Mouse (Mus musculus) embryonic facial prominence, embryonic 10.5 days (tissue): ENCODE measurements around the gene Smarcd1. TPM values are rescaled to one million over a fixed set of nuclear protein-coding genes. Genes with fewer than 3 reads are reported as not detected.
"Not testable (repeated sequence)": the region's sequence is repeated elsewhere in the genome, so short reads cannot be mapped to it uniquely, and the experiment has no call there.

Source experiments
- DNase-seq: peaks from one replicate; pipeline ENCODE4 v3.0.0-alpha.2; 2017; ENCODE audit warnings: low spot score
- H3K27ac ChIP-seq: fragments of 300-500 bp; sonication (generic); replicated peaks from 2 replicates; pipeline ENCODE4 v1.5.1; 2016; ENCODE audit warnings: mild to moderate bottlenecking
- H3K27me3 ChIP-seq: fragments of 300-500 bp; sonication (generic); replicated peaks from 2 replicates; pipeline ENCODE4 v1.6.1; 2016; ENCODE audit warnings: low read depth, mild to moderate bottlenecking; ENCODE audit not compliant: poor library complexity, severe bottlenecking
- H3K36me3 ChIP-seq: fragments of 300-500 bp; sonication (generic); replicated peaks from 2 replicates; pipeline ENCODE4 v1.6.1; 2016; ENCODE audit warnings: mild to moderate bottlenecking, moderate library complexity
- H3K4me1 ChIP-seq: fragments of 300-500 bp; sonication (generic); 2 replicates; pipeline ENCODE4 v1.6.1; 2016
- H3K4me3 ChIP-seq: fragments of 300-500 bp; sonication (generic); 2 replicates; pipeline ENCODE4 v1.5.1; 2016; ENCODE audit warnings: mild to moderate bottlenecking, moderate library complexity
- H3K9me3 ChIP-seq: fragments of 300-500 bp; sonication (generic); 2 replicates; pipeline ENCODE4 v1.6.1; 2016; ENCODE audit warnings: mild to moderate bottlenecking
- WGBS: fragments of 180-500 bp; shearing (Covaris S2); methylation state at CpG from one replicate; pipeline ENCODE4 v1.1.7; 2016; 5-methylcytosine and 5-hydroxymethylcytosine counted together
- polyA plus RNA-seq: library from polyadenylated mRNA; unstranded; fragments of >200 nt; fragmentation: Nextera tagmentation; extraction: Ambion mirVana; gene quantifications from 2 replicates; pipeline ENCODE4 v1.2.1, GENCODE M21; 2016

The Smarcd1 gene
- polyA plus RNA-seq, 1 experiment from 2014 or later = 83.3 TPM

- no peak overlapping the region for H3K27ac ChIP-seq
- no peak overlapping the region for H3K4me3 ChIP-seq
- peaks cover 54% of the 10 kb centered on the region for H3K4me1 ChIP-seq
- H3K9me3 ChIP-seq = no peaks in the 10 kb centered on the region
- H3K36me3 ChIP-seq = peaks cover 77% of the 10 kb centered on the region
- H3K27me3 ChIP-seq = no peaks in the 10 kb centered on the region
- DNase-seq = no peak
- WGBS = 79% methylated on average over 8 of the region's 8 CpGs
Observed at GRCm38 (mm10) chr15:99719865-99720264, 17.9 kb downstream of the Smarcd1 start.

DNA sequence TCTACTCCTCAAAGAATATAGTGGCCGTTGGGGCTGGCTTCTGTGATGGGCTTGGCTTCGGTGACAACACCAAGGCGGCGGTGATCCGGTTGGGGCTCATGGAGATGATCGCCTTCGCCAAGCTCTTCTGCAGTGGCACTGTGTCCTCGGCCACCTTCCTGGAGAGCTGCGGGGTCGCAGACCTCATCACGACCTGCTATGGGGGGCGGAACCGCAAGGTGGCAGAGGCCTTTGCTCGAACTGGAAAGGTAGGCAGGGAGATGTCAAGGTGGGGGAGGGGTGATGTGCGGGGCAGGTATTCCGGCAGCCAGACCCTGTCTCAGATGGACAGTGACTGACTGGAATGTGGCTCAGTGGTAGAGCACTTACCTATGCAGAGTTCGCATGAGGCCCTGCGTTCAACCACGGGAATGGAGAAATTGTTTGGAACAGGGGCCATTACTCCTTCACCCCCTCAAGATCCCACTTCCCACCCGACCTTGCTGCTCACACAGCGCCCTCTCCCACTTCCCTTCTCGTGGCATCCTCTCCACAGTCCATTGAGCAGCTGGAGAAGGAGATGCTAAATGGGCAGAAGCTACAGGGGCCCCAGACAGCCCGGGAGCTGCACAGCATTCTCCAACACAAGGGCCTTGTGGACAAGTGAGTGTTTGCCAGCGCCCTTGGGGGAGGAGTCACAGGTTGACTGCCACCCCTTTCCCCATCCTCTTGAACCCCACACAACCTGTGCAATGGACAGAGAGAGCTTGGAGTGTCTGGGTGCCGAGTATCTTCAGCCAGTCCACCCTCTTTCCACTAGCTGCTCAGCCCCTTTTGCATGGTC is 20.2 kb downstream of the Smarcd1 start:
- Histone ChIP-seq H3K27me3 (no peaks in the 10 kb centered on the region), H3K4me1 (peaks cover 52% of the 10 kb centered on the region), H3K9me3 (no peaks in the 10 kb centered on the region), H3K36me3 (peaks cover 54% of the 10 kb centered on the region), H3K4me3 (no peak overlapping the region), H3K27ac (no peak overlapping the region)
- no peak for DNase-seq
- WGBS = 82% methylated on average over 25 of the region's 25 CpGs

GRCm38 (mm10) chr15:99723120-99723514 is 21.2 kb downstream of the Smarcd1 start:
- H3K9me3 ChIP-seq = no peaks in the 10 kb centered on the region
- H3K4me1 ChIP-seq = peaks cover 49% of the 10 kb centered on the region
- H3K27ac ChIP-seq = peak overlapping the region; percentile 76; the same call in 1 of the 2 replicates
- no peak for DNase-seq
- WGBS = 42% methylated on average over 10 of the region's 10 CpGs
- H3K27me3 ChIP-seq = no peaks in the 10 kb centered on the region
- H3K36me3 ChIP-seq = peaks cover 53% of the 10 kb centered on the region
- 0 out of 2 replicates have a peak overlapping the region, but pooled peaks have one; percentile 100 for H3K4me3 ChIP-seq

GRCm38 (mm10) chr15:99723515-99724291 is 21.8 kb downstream of the Smarcd1 start:
- Histone ChIP-seq H3K9me3 (peaks cover 1% of the 10 kb centered on the region; the same call in 1 of the 2 replicates), H3K27ac (peak overlapping the region; percentile 76), H3K27me3 (no peaks in the 10 kb centered on the region), H3K4me1 (peaks cover 49% of the 10 kb centered on the region), H3K4me3 (peak overlapping the region; percentile 100), H3K36me3 (peaks cover 53% of the 10 kb centered on the region)
- WGBS = 13% methylated on average over 11 of the region's 11 CpGs
- DNase-seq = peak; percentile 44

DNA sequence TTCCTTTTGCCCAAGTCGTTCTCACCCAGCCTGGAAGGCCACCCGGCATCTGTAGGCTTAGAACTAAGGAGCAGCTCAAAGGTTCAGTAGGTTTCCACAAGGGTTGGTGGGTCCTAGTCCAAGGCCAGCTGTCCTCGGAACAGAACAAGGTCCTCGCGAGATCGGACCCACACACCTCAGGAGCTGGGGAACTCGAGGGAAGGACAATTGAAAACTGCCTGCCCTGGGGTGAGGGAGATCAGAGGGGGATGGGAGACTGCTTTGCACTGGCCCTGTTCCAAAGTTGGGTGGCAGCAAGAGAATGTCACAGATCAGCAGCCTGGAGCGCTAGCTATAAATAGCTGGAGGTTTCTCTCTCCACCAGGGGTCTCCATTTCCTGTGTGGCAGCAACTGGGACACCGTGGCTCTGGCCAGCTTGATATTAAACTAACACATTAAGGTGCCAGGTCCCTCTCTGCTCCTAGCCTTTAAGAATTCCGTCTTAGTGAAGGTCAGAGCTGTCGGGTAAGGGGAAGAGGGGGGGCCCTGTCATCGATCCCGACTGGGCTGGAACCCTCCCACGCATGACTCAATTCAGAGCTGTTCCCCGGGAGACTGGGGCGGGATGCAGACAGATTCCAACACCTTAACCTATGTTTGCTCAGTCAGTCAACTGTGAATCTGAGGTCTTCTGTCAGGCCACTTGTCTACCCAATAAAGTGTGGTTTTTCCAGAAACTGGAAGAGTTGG is 22.5 kb downstream of the Smarcd1 start:
- peak overlapping the region; percentile 76 for H3K27ac ChIP-seq
- peak; percentile 67 for DNase-seq
- H3K36me3 ChIP-seq = peaks cover 56% of the 10 kb centered on the region
- peak overlapping the region; percentile 100 for H3K4me3 ChIP-seq
- H3K9me3 ChIP-seq = peaks cover 7% of the 10 kb centered on the region; the same call in 1 of the 2 replicates
- peaks cover 49% of the 10 kb centered on the region for H3K4me1 ChIP-seq
- H3K27me3 ChIP-seq = no peaks in the 10 kb centered on the region
- 11% methylated on average over 16 of the region's 16 CpGs for WGBS

GRCm38 (mm10) chr15:99725341-99726155 is 23.6 kb downstream of the Smarcd1 start, which contains the start of gene Cox14:
Gene Cox14 (plus strand): TSS chr15:99725618.
- under 1% methylated on average over 68 of the region's 68 CpGs for WGBS
- peaks cover 7% of the 10 kb centered on the region; the same call in 1 of the 2 replicates for H3K9me3 ChIP-seq
- H3K27me3 ChIP-seq = no peaks in the 10 kb centered on the region
- DNase-seq = peak; percentile 94
- H3K4me3 ChIP-seq = peak within 1 kb of the TSS; percentile 100
- H3K36me3 ChIP-seq = peaks cover 57% of the 10 kb centered on the region
- peak within 1 kb of the TSS; percentile 93 for H3K27ac ChIP-seq
- H3K4me1 ChIP-seq = peaks cover 49% of the 10 kb centered on the region

DNA sequence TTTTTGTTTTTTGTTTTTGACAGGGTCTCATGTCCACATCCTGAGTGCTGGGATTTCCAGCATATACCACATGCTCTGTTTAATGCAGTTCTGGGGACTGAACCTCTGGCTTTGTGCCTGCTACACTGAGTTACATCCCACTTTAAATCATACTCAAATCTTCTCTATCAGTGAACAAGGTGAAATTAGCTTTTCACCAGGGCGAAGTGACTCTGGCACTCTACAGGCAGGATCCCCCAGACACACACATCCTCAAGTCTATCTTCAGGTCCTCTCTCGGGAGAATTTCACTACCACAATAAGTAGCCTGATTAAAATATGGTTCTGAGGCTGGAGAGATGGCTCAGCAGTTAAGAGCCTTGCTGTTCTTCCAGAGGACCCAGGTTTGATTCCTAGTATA is 24.6 kb downstream of the Smarcd1 start:
- Histone ChIP-seq H3K4me3 (peak overlapping the region; percentile 100), H3K9me3 (peaks cover 7% of the 10 kb centered on the region; the same call in 1 of the 2 replicates), H3K27ac (no peak overlapping the region; the same call in 1 of the 2 replicates), H3K27me3 (no peaks in the 10 kb centered on the region), H3K36me3 (peaks cover 55% of the 10 kb centered on the region), H3K4me1 (peaks cover 49% of the 10 kb centered on the region)
- 83% methylated on average over 2 of the region's 2 CpGs for whole genome bisulfite sequencing
- no peak for DNase-seq

GRCm38 (mm10) chr15:99727039-99727438 is 25.1 kb downstream of the Smarcd1 start:
- DNase-seq, H3K4me3 ChIP-seq, H3K9me3 ChIP-seq, H3K27me3 ChIP-seq, H3K27ac ChIP-seq: not testable (repeated sequence)
- H3K36me3 ChIP-seq = peaks cover 55% of the 10 kb centered on the region
- 94% methylated on average over 4 of the region's 5 CpGs for WGBS
- peaks cover 44% of the 10 kb centered on the region for H3K4me1 ChIP-seq

DNA sequence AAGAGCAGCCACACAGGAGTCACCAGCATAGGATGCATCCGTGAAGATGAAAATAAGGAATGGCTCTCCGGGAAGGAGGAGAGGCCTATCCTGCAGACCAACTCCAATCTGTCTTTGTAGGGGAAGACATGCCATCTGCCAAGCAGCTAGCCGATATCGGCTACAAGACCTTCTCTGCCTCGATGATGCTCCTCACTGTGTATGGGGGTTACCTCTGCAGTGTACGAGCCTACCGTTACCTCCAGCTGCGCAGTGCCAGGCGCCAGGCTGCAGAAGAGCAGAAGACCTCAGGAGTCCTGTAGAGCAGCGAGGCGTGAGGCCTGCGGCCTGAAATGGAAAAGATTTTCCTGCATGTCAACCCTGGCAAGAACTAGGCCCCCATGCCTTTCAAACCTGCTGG is 25.6 kb downstream of the Smarcd1 start:
- no peak overlapping the region for H3K27ac ChIP-seq
- H3K4me1 ChIP-seq = peaks cover 39% of the 10 kb centered on the region
- H3K36me3 ChIP-seq = peaks cover 55% of the 10 kb centered on the region
- DNase-seq = no peak
- no peaks in the 10 kb centered on the region for H3K27me3 ChIP-seq
- H3K9me3 ChIP-seq = peaks cover 7% of the 10 kb centered on the region; the same call in 1 of the 2 replicates
- H3K4me3 ChIP-seq = 0 out of 2 replicates have a peak overlapping the region, but pooled peaks have one; percentile 11
- WGBS = 95% methylated on average over 12 of the region's 12 CpGs

DNA sequence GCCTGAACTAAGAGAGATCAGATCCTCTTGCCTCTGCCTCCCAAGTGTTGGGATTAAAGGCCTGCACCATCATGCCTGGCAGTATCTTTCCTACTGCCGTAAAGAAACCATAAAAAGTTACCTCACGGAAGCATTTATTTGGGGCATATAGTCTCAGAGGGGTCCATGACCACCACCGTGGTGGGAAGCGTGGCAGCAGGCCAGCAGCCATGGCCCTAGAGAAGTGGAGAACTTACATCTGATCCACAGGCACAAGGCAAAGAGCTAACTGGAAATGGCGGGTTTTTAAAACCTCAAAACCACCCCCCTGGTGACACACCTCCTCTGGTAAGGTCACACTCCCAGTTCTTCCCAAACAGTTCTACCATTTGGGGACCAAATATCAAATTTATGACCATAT is 26.3 kb downstream of the Smarcd1 start:
- H3K9me3 ChIP-seq = peaks cover 7% of the 10 kb centered on the region; the same call in 1 of the 2 replicates
- 94% methylated on average over 5 of the region's 5 CpGs for WGBS

DNA sequence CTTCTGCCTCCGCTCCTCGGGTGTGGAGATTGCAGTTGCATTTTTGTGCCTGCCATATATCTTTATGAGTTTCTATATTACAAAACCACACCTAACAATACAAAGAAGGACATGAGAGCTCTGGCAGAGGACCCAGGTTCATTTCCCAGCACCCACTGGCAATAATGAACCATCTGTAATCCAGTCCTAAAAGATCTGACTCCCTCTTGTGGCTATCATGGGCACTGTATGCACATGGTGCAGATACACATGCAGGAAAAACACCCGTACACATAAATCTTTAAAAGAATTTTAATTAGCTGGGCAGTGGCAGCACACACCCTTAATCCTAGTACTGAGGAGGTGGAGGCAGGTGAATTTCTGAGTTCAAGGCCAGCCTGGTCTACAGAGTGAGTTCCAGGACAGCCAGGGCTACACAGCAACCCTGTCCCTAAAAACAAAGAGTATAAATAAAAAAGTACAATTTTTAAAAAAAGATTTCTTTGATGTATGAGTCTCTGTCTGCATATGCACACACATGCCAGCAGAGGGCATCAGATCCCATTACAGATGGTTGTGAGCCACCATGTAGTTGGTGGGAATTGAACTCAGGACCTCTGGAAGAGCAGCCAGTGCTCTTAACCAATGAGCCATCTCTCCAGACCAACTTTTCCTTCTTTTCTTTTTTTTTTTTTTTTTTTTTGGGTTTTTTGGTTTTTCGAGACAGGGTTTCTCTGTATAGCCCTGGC is 27.3 kb downstream of the Smarcd1 start:
- Histone ChIP-seq H3K4me3 (no peak overlapping the region), H3K9me3 (peaks cover 7% of the 10 kb centered on the region; the same call in 1 of the 2 replicates), H3K27ac (no peak overlapping the region), H3K4me1 (peaks cover 23% of the 10 kb centered on the region), H3K36me3 (peaks cover 63% of the 10 kb centered on the region), H3K27me3 (no peaks in the 10 kb centered on the region)
- WGBS = 97% methylated on average over 4 of the region's 4 CpGs
- DNase-seq = no peak

More for the DNA sequence above, 26.3 kb downstream of the Smarcd1 start:
- no peak for DNase-seq
- Histone ChIP-seq H3K36me3 (peaks cover 56% of the 10 kb centered on the region), H3K27ac (no peak overlapping the region), H3K4me3 (no peak overlapping the region), H3K4me1 (peaks cover 33% of the 10 kb centered on the region), H3K27me3 (no peaks in the 10 kb centered on the region)
